Mouse (Mus musculus) right cerebral cortex, postnatal 14 days (tissue): ENCODE data around the gene Smarcd2.

Experiments used
- DNase-seq: peaks from one replicate; pipeline ENCODE4 v3.0.0; 2022

Gene Smarcd2

DNA sequence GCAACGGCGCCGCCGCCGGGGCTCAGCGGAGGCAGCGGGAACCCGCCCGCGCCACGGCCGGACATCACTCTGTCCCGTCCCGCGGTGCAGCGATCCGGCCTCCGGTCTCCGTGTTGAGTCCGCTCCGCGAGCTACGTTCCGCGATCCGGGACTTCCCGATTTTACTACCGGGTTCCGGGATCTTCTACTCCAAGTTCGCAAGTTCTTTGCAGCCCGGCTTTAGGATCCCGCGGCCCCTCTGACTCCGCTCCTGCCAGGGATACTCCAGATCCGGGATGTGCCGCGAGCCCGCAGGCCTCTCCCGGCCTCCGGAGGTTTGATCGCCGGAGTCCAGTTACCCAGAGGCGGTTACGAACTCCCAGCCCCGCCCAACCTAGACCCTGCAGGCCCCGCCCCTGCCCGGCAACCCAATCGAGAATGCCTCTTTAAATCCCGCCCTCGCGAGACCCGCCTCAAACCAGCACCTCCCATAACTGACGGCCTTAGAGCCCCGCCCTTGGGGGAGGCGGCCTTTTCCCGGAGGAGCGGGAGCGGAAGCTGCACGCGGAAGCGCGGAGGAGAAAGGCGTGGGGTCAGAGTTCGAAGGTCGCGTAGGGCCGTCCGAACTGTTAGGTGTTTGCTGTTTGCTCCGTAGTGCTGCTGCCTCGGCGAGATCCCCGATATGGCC is at the start of gene Smarcd2:
Smarcd2 (minus strand) TSS at position 329 of the 667 bp plus-strand sequence.
- peak; percentile 98 for DNase-seq

DNA sequence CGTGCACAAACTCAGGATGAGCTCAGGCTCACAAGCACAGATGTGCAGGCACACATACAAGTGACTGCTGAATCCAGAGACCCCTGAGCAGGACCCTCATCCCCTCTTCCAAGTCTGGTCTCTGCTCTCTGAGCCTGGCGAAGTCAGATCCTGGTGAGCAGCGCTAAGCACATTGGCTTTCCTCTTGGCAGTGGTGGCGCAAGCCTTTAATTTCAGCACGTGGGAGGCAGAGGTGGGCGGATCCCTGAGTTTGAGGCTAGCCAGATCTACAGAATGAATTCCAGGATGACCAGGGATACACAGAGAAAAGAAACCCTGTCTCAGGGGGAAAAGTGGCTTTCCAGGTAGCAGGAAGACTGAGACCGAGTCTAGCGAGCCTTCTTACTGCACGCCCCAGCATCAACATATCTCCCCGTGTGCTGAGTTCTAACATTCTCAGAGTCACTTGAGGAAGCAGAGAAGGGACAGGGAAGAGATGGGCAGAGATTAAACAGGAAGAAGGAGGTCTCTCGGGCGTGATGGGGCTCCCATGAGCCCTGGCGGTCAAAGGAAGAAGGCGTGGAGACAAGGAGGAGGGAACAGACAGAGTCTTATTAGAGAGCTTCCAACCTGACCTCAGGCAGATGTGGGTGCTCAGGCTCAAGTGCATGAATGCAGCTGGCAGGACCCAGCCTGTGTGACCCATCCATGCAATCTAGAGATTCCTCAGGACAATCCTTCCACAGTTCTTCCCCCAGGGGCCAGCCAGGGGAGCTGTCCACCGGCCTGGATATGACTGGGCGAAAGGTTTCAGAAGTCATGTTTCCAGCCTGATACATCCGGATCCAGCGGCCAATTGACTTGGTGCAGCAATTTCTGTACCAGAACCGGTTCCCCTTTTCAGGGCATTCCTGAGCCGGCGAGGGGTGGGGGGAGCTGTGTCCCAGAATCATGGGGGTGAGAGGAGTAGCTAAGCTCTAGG is 45.9 kb upstream of the Smarcd2 start:
- no peak for DNase-seq

DNA sequence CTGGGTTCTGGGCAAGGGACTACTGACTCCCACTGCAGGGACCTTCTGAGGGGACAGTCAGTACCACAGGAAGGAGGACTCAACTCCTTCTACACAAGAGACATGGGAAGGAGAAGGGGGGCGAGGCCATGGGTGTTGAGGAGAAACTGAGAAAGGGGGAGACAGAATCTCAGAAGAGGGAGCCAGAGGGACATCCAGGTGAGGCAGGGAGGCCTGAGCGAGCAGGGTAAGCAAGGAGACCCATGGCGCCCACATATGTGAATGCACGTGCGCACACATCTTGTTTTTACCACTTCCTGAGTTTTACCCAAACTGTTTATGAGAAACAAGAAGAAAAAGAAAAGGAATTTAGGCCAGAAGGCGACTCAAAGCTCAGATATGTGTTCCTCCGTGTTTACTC is 45.0 kb upstream of the Smarcd2 start:
- no peak for DNase-seq

DNA sequence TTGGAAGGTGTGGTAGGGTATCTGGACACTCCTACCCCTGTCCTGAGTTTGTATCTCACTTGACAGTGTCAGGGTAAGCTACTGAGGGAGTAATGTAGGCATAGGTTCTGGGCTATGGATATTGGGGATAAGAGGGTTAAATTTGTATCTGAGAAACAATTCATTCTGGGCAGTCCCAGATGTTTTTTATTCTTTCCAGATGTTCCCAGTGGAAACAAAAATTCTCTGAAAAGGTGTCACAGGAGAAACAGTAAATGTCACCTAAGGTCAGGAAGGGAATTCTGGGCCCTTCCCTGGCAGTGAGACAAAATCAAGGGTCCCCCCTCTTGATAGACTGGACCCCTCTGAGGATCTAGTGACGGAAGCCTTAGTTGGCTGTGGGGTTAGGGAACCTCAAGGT is 43.6 kb upstream of the Smarcd2 start:
- DNase-seq, result no peak

DNA sequence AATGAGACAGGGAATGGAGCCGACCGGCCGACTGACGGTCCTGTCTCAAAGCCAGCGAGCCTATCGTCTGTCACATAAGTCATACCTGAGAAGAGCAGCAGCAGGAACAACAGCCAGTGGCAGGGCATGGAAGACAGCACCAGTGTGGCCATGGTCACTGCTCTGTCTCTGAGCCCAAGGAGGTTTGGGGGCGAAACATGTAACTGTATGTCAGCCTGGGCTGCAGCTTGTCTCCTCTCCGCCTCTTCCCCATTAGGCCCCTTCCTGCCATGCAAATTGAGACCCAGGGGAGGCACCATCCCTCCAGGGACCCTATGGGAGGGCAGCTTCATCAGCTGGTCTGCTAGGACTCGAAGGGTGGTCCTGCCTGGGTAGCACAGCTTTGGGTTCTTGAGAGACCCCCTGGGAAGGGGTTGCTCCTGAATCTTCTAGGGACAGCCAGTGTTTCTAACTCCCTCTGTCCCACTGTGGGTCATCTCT is 41.6 kb upstream of the Smarcd2 start, which contains the start of gene Cd79b:
Cd79b (minus strand) TSS at position 430 of the 480 bp plus-strand sequence.
- DNase-seq, result no peak

DNA sequence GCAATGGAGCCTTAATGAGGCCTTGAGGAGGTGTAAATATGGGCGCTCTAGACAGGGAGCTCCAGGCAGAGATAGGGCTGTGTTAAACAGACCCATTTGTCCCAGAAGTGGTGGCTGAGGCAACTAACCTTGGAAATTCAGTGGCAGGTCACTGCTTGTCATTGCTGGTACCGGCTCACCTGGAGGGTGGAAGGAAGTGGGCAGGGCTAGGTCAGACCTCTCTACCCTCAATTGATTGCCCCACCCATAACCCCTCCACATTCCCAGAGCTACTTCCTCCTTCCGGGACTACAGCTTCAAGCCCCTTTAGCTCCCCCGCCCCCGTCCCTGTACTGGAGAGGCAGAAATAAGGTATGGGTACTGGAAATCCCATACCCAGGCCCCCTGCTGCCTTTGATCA is 40.8 kb upstream of the Smarcd2 start:
- DNase-seq, result no peak

DNA sequence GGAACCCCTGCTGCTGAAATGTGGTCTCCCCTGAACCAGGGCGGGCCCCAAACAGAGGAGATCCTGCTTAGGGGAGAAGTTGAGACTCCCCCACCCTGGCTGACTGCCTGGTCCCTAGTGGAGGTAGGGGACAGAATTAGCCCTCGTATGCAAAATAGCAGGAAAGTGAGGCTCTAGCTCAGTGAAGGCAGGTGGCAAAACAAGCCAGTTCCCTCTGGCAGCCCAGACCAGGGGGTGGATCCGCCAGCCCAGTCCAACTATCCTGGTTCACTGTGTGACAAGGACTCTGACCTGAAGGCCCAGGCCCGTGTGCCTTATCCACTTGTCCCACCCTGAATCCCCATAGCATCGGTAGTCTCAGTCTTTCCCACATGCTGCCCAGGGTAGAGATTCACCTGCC is 37.4 kb upstream of the Smarcd2 start:
- DNase-seq, result no peak

DNA sequence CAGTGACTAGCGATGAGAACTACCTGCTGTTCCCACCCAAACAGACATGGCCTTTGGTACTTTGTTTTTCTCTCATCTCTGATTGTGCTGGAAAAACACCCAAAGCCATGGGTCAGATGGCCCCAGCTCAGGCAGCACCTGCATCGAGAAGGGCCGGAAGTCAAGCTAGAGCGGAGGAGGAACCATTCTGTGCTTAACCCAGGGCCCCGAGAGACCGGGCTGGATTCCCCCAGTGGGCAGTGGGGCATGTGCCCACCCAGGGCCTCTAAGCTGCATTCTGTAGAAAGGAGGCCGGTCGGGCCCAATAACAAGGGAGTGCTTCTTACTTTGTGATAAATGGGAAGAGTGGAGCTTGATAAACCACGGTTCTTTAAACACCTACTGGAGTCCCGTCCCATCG is 35.4 kb upstream of the Smarcd2 start:
- DNase-seq, result no peak

DNA sequence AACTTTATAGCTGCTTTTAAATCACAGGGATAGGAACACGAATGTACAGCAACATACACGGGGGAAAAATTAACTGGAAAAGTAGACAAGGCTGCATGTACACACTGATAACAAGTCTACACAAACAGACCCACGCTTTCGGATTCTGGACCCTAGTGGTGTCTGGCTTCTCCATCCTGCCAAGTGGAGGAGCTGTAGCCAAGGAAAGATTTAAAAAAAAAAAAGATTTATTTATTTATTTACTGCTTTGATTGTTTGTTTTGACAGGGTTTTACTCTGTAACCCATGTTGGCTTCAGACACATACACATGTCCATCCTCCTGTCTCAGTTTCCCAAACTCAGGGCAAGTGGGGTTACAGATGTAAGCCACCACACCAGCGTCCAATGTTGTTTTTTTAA is 34.7 kb upstream of the Smarcd2 start:
- DNase-seq, result no peak

DNA sequence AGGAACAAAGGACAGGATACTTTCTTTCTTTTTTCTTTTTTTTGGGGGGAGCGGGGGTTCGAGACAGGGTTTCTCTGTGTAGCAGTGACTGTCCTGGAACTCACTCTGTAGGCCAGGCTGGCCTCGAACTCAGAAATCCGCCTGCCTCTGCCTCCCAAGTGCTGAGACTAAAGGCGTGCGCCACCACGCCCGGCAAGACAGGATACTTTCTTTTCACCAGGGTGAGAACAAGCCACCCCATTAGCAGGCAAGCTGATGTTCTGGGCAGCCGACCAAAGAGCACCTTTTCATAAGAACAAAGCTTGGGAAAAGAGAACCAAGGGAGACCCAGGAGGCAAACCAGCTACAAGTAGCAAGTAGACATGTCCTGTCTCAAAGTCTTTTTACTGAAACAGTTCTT is 34.0 kb upstream of the Smarcd2 start:
- DNase-seq, result no peak

DNA sequence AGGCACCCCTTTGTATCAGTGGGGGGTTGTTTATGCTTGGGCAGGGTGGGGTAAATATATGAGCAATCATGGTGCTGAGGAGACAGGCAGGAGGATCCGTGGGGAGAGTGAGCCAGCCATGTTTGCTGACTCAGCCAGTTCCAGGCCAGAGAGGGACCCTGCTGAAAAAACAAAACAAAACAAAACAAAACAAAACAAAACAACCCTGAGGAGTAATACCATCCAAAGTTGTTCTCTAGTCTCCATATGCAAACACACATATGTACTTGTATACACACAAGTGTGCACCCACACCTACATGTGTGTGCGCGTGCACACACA is 33.3 kb upstream of the Smarcd2 start:
- DNase-seq, result no peak

DNA sequence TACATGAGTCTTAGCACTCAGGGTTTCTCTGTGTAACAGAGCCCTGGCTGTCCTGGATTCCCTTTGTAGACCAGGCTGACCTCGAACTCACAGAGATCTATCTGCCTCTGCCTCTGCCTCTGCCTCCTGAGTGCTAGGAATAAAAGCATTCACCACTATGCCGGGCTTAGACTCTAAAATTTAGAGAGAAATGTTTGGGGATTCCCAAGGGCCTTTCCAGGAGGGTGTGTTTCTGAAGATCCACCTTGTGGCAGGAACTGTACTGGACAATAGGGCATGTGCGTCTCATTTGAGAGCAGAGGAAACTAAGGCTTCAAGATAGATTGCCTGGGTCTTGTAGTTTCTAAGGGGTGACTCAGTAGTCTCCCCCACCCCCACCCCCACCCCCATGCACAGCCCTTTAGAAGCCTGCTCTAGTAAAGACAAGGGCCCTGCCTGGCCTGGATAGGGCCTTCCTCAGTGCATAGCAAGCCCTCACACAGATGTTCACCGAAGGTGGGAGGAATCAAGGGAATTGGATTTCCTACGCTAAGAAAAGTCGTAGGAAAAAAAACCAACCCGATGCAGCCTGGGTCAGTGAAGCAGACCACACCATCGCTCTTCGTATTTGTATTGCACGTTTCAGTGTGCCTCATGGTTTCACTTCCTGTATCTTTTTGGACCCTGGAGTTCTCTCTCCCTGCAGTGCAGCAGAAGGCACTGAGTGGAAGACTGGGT is 32.7 kb upstream of the Smarcd2 start:
- no peak for DNase-seq

DNA sequence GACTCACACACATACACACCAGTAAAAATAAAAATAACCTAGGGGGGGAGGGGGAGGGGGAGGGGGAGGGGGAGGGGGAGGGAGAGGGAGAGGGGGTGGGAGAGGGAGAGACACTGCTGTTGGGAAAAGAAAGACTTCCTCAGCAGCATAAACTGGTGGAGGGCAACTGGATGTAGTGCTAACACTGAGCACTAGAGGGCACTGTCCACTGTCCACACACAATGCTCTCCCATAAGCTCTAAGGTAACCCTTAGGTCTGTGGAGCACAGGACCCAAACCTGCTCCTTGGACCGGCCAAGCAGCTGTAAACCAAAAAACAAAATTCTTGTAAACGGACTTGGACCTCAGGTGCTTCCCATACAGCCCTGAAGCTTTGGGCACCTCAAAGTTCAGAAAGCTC is 29.9 kb upstream of the Smarcd2 start:
- DNase-seq, result peak; percentile 40

DNA sequence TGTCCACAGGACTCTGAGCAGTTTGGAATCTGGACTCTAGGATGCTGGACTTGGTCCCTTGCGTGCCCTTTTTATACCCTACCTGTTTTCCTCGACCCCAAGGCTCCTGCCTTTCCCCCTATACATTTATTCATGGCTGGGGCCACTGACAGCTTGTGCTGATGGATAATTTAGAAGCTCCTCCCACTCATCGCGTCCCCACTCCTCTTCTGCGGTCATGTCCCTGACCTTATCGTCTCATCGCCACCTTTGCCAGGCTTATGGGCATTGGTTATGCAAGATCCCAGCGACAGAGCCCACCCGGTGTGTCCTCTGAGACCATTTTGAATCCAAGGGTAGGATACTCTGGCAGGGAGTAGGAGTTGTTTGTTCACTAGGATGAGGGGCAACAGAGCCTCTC is 29.0 kb upstream of the Smarcd2 start, which contains the start of gene Gh:
Gh (minus strand) TSS at position 101 of the 400 bp plus-strand sequence.
- no peak for DNase-seq

DNA sequence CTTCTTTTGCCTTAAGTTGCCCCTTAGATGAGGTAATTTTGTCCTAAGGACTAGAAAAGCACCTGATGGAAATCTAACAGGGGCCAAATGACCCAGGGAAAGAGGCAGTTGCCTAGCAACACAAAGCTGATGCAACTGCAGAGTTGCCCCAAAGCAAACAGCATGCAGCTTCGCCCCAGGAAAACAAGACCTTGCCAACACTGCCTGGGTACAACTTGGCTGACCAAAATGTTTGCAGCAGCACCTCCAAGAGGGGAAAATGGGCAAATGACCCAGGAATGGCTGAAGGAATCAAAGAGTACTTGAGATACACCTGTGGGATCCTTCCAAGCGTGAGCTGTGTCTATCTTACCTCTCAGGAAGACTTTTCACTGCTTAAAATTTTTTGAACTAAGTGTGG is 19.1 kb upstream of the Smarcd2 start:
- DNase-seq, result no peak

DNA sequence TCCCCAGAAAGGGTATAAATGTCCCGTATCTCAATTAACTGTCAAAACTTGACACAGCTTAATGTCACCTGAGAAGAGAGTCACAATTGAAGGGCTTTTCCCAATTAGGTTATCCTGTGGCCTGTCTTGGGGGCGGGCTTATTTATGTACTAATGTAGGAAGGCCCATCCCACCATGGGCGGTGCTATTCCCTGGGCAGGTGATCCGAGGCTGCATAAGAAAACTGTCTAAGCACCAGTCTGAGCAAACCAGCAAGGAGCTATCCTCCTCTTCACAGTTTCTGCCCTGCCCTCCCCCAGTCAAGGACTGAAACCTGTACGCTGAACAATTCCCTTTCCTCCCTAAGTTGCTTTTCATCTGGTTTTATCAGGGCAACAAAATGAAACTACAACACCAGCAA is 17.6 kb upstream of the Smarcd2 start:
- no peak for DNase-seq

DNA sequence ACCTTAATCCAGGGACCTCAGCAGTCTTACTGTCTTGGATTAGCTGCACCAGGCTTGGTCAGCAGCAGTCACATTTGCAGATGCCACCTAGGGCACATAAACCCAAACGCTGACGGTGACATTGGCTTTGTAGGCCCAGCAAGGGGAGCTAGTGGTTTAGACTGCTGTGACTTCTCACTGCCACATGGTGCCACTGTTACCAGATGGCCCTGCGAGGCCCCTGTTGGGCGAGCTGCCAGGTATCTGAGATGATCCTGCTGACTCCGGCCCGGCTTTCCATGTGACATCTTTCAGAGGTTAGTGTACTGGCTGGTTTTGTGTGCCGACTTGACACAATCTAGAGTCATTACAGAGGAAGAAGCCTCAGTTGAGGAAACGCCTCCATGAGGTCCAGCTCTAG is 16.6 kb upstream of the Smarcd2 start:
- DNase-seq, result no peak

DNA sequence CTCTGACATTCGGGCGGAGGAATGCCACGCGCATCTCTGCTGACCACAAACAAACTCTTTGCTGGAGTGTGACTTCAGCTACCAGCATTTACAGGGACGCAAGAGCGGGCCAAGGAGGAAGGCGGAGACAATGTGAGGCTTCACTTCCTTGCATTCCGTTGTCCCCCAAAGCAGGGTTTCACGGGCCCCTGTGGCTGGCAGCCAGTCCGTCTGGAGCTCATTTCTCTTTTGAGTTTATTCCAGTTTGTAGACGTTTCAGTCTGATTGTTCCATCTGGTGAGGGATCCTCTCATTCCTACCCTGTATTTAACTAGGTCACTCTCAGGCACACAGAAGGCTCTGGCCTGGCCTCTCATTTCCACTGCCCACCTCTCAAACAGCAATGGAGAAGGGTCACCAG is 14.2 kb upstream of the Smarcd2 start:
- no peak for DNase-seq

DNA sequence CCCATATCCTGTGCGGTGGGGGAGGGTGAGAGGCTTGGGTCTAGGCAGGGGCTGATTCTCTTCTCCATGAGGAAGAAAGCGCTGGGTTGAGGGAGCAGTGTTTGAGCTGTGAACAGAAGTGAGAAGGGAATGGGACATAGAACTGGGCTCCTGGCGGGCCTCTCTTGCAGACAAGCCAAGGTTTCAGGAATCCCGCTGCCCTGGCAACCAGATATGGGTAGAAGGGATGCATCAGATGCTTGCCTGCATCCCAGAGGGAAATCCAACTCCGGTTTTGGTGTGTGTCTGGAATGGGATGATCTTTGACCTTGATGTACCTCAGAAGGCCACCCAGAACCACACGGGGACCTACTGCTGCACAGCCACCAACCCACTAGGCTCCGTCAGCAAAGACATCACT is 13.4 kb upstream of the Smarcd2 start:
- no peak for DNase-seq

DNA sequence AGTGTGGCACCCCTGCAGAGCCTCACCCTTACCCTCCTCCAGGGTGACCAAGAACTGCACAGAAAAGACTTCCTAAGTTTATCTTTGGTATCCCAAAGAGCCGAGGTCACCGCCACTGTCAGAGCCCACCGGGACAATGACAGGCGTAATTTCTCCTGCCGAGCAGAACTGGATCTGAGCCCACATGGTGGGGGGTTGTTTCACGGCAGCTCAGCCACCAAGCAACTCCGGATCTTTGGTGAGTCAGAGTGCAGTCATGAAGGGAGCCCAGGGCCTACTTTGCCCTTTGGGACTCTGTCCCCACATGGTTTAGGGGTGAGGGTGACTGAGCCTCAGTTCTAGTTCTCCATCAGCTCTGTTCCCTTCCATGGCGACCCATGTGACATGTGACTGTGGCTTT is 11.4 kb upstream of the Smarcd2 start:
- DNase-seq, result no peak

DNA sequence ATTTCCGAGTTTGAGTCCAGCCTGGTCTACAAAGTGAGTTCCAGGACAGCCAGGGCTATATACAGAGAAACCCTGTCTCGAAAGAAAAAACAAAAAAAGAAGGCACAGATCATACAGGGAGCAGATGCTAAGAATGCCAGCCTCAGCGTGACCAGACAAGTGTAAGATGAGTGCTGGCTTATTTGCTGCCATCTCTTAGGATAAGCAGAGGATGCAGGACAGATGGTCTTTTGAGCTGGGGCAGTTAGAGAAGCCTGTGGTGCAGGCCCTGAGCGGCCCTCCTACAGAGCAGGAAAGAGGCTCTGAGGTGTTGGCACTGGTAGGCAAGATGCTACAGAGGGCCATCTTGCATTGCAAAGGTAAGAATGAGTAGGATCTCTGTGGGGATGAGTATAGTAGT is 10.6 kb upstream of the Smarcd2 start:
- DNase-seq, result no peak

DNA sequence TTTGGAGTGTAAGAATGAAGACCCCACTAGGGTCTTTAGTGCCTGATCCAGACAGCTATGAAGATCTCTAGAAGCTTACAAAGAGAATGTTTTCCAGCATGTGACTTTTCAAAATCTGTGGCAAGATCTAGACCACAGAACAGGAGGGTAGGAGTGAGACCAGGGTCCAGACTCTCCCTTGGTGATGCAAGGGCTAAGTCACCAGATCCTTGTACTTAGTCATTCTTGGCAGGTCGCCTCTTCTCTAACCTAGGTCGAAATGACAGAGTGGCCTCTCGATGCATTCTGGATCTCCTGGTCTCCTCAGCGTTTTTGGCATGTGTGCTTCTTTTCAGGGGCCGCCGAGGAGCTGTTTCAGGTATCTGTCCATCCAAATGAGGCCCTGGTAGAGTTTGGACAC is 9.7 kb upstream of the Smarcd2 start:
- no peak for DNase-seq

DNA sequence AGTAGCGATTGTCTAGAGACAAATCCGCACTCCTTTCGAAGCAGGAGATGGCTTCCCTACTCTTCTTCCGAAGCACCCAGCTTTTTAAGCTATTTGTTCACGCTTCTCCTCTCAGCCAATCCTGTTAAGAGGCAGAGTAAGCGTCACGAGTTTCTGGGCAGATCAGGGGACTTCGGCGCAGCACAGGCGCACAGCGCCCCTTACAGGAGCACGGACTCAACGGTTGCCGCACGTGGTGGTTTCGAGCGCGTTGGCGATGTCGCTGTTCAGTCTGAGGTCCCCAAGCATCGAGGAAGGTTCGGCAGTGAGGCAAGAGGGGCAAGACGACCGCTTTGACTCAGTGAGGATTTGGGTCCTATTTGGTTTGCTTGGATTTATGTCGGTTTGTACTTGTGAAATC is 3.7 kb upstream of the Smarcd2 start, which contains the start of gene Tcam1:
Tcam1 (plus strand) TSS at position 219 of the 400 bp plus-strand sequence.
- peak; percentile 95 for DNase-seq
